Mouse (Mus musculus) left cerebral cortex, postnatal 10 days (tissue): Measurements from ENCODE around the gene Oit1. TPM values are rescaled to one million over a fixed set of nuclear protein-coding genes. Genes with fewer than 3 reads are reported as not detected.

ENCODE experiments used
- DNase-seq, 2 experiments: peaks; one replicate each; pipeline ENCODE4 v3.0.0; 2021 to 2022; ENCODE audit warnings: low spot score in 2 of 2, mixed read lengths in 1 of 2; ENCODE audit errors: extremely low spot score in 1 of 2
- intact Hi-C: fragments of 180-260 bp; cut with DNase I; formaldehyde crosslinking; loops from one replicate; pipeline ENCODE4 v1.15.1; 2025
- total RNA-seq, 2 experiments: library from RNA; stranded (reverse); gene quantifications; 2 replicates each; pipeline ENCODE4 v1.2.3; 2021

The Oit1 gene
- total RNA-seq, result not detected

- no peak for DNase-seq
- intact Hi-C loops, result no loop called here
These were observed at the start of gene Oit1 for GRCm38 (mm10) chr14:8378685-8379313. Gene Oit1 (minus strand): TSS chr14:8378754.

GRCm38 (mm10) chr14:8422833-8423232 is 44.3 kb upstream of the Oit1 start:
- intact Hi-C loops, result no loop called here
- no peak for DNase-seq

GRCm38 (mm10) chr14:8421199-8421787 is 42.7 kb upstream of the Oit1 start:
- no peak for DNase-seq
- intact Hi-C loops, result no loop called here

GRCm38 (mm10) chr14:8418610-8419009 is 40.1 kb upstream of the Oit1 start:
- DNase-seq, result no peak
- intact Hi-C loops, result no loop called here

- intact Hi-C loops, result no loop called here
- DNase-seq, result no peak
These were observed 27.4 kb upstream of the Oit1 start for GRCm38 (mm10) chr14:8405946-8406345.

GRCm38 (mm10) chr14:8403310-8403709 is 24.8 kb upstream of the Oit1 start:
- intact Hi-C loops, result no loop called here

GRCm38 (mm10) chr14:8398507-8398906 is 20.0 kb upstream of the Oit1 start:
- DNase-seq, result no peak
- intact Hi-C loops, result no loop called here

More at GRCm38 (mm10) chr14:8403310-8403709, 24.8 kb upstream of the Oit1 start:
- DNase-seq, result no peak

GRCm38 (mm10) chr14:8395690-8396287 is 17.2 kb upstream of the Oit1 start:
- intact Hi-C loops, result no loop called here
- no peak for DNase-seq

- intact Hi-C loops, result no loop called here
- DNase-seq, result peak; percentile 23 to 27
These were observed 13.7 kb upstream of the Oit1 start for GRCm38 (mm10) chr14:8392181-8392825.

- intact Hi-C loops, result no loop called here
- DNase-seq, result no peak
These were observed 9.2 kb downstream of the Oit1 start for GRCm38 (mm10) chr14:8369394-8369793.

- intact Hi-C loops, result no loop called here
These were observed 9.7 kb downstream of the Oit1 start for GRCm38 (mm10) chr14:8368900-8369299.

GRCm38 (mm10) chr14:8367727-8368520 is 10.6 kb downstream of the Oit1 start:
- DNase-seq, result no peak
- intact Hi-C loops, result no loop called here

More at GRCm38 (mm10) chr14:8368900-8369299, 9.7 kb downstream of the Oit1 start:
- DNase-seq, result no peak

- intact Hi-C loops, result no loop called here
- DNase-seq, result no peak
These were observed 11.4 kb downstream of the Oit1 start for GRCm38 (mm10) chr14:8367121-8367520.

GRCm38 (mm10) chr14:8365833-8366232 is 12.7 kb downstream of the Oit1 start:
- DNase-seq, result no peak
- intact Hi-C loops, result no loop called here

- intact Hi-C loops, result loop anchor here (5.0 to 10.0 kb wide), 2 partner anchors 105 to 258 kb away; no protein-coding TSS in a partner anchor
- DNase-seq, result peak in 1 of 2 experiments; percentile 32
These were observed 21.7 kb downstream of the Oit1 start for GRCm38 (mm10) chr14:8356836-8357235.

GRCm38 (mm10) chr14:8355999-8356501 is 22.5 kb downstream of the Oit1 start:
- DNase-seq, result peak; percentile 68 to 73
- intact Hi-C loops, result loop anchor here (5.0 to 10.0 kb wide), 2 partner anchors 106 to 259 kb away; no protein-coding TSS in a partner anchor

GRCm38 (mm10) chr14:8348927-8349326 is 29.6 kb downstream of the Oit1 start:
- no peak for DNase-seq
- intact Hi-C loops, result loop anchor here (5.0 to 10.0 kb wide), 5 partner anchors 47 to 384 kb away; no protein-coding TSS in a partner anchor

GRCm38 (mm10) chr14:8346255-8346997 is 32.1 kb downstream of the Oit1 start:
- intact Hi-C loops, result loop anchor here (5.0 to 10.0 kb wide), 5 partner anchors 44 to 382 kb away; no protein-coding TSS in a partner anchor
- peak; percentile 77 to 87 for DNase-seq
